Mouse (Mus musculus): ENCODE data around the gene Nup107. TPM values are rescaled to one million over a fixed set of nuclear protein-coding genes. Genes with fewer than 3 reads are reported as not detected.

Nup107 gene
- total and polyA plus RNA-seq, 3 experiments = 80.2 to 91.6 TPM; not detected in 1

GRCm38 (mm10) chr10:117768141-117768440, 24.4 kb downstream of the Nup107 start:
- Histone ChIP-seq H3K4me3 (ENCODE audit: control insufficient read depth in 1 of 2, insufficient read depth in 1 of 2, low read depth in 2 of 2, low read length in 2 of 2) (no peak overlapping the region), H3K9me3 (replicated peaks; ENCODE audit: insufficient read depth, low read length) (no peaks in the 10 kb centered on the region), H3K27ac (ENCODE audit: control insufficient read depth, low read depth, low read length) (no peak overlapping the region), H3K4me1 (ENCODE audit: control insufficient read depth in 1 of 2, insufficient read depth in 2 of 2, low read length in 2 of 2) (no peaks in the 10 kb centered on the region), H3K27me3 (ENCODE audit: control insufficient read depth in 1 of 2, insufficient read depth in 2 of 2, low read length in 2 of 2) (no peaks in the 10 kb centered on the region), H3K79me2 (ENCODE audit: control insufficient read depth, insufficient read depth, low read length, poor library complexity) (no peaks in the 10 kb centered on the region), H3K36me3 (ENCODE audit: control insufficient read depth in 1 of 2, insufficient read depth in 2 of 2, low read length in 2 of 2) (peaks cover 0 to 21% of the 10 kb centered on the region in 2 experiments; a peak in 2 of 4 replicates), H3K9ac (ENCODE audit: control insufficient read depth, low read depth, low read length, poor library complexity, severe bottlenecking) (no peak overlapping the region)
- TF ChIP-seq ETS1 (IDR thresholded peaks at IDR 0.05; ENCODE audit: low read depth, low read length) (no peak), KAT2A (conservative IDR thresholded peaks at IDR 0.05; ENCODE audit: low read depth, low read length) (no peak), POLR2AphosphoS2 (IDR thresholded peaks at IDR 0.05; ENCODE audit: low read length) (no peak), POLR2AphosphoS5 (IDR thresholded peaks at IDR 0.05; ENCODE audit: borderline replicate concordance, low read depth, low read length) (no peak), GATA1 (IDR thresholded peaks at IDR 0.05; ENCODE audit: low read depth, low read length) (no peak), MEF2A (IDR thresholded peaks at IDR 0.05; ENCODE audit: extremely low read depth, insufficient replicate concordance, low read depth, low read length, poor library complexity, severe bottlenecking) (no peak), MYC (IDR thresholded peaks at IDR 0.05; ENCODE audit: low read depth, low read length) (no peak), MAX (IDR thresholded peaks at IDR 0.05; ENCODE audit: low read length) (no peak), CHD1 (IDR thresholded peaks at IDR 0.05; ENCODE audit: low read depth, low read length) (no peak), MXI1 (IDR thresholded peaks at IDR 0.05; ENCODE audit: low read depth, low read length) (no peak), MAFK (IDR thresholded peaks at IDR 0.05; ENCODE audit: borderline replicate concordance, low read depth, low read length) (no peak), SMC3 (IDR thresholded peaks at IDR 0.05; ENCODE audit: low read depth, low read length) (no peak), ZMIZ1 (IDR thresholded peaks at IDR 0.05; ENCODE audit: low read depth, low read length) (no peak), GABPA (IDR thresholded peaks at IDR 0.05; ENCODE audit: low read depth, low read length) (no peak), POLR2A (IDR thresholded peaks at IDR 0.05; ENCODE audit: control insufficient read depth in 1 of 2, insufficient read depth in 1 of 2, low read depth in 1 of 2, low read length in 2 of 2, poor library complexity in 1 of 2) (no peak), USF1 (IDR thresholded peaks at IDR 0.05; ENCODE audit: low read depth, low read length) (no peak), RCOR1 (IDR thresholded peaks at IDR 0.05; ENCODE audit: low read depth, low read length) (no peak), ZNF384 (IDR thresholded peaks at IDR 0.05; ENCODE audit: low read depth, low read length) (no peak)
- no peak for DNase-seq (ENCODE audit: low read depth, low spot score)

- TF ChIP-seq MYB (IDR thresholded peaks at IDR 0.05; ENCODE audit: low read depth, low read length) = no peak
- no peak for TF ChIP-seq CHD2 (IDR thresholded peaks at IDR 0.05; ENCODE audit: low read length)
- TF ChIP-seq RAD21 (IDR thresholded peaks at IDR 0.05; ENCODE audit: low read depth, low read length) = no peak
- TF ChIP-seq MAFK (IDR thresholded peaks at IDR 0.05; ENCODE audit: borderline replicate concordance, low read depth, low read length) = no peak
- no peak for TF ChIP-seq USF1 (IDR thresholded peaks at IDR 0.05; ENCODE audit: low read depth, low read length)
- no peak for TF ChIP-seq NRF1 (IDR thresholded peaks at IDR 0.05; ENCODE audit: insufficient read depth, low read depth, low read length, poor library complexity, severe bottlenecking)
- TF ChIP-seq ZNF384 (IDR thresholded peaks at IDR 0.05; ENCODE audit: low read depth, low read length) = no peak
- no peak for TF ChIP-seq ZMIZ1 (IDR thresholded peaks at IDR 0.05; ENCODE audit: low read depth, low read length)
- Histone ChIP-seq H3K9me3 (replicated peaks; ENCODE audit: insufficient read depth, low read length) (no peaks in the 10 kb centered on the region), H3K9ac (ENCODE audit: control insufficient read depth, low read depth, low read length, poor library complexity, severe bottlenecking) (no peak overlapping the region), H3K27me3 (ENCODE audit: control insufficient read depth in 1 of 2, insufficient read depth in 2 of 2, low read length in 2 of 2) (no peaks in the 10 kb centered on the region), H3K79me2 (ENCODE audit: control insufficient read depth, insufficient read depth, low read length, poor library complexity) (no peaks in the 10 kb centered on the region), H3K36me3 (ENCODE audit: control insufficient read depth in 1 of 2, insufficient read depth in 2 of 2, low read length in 2 of 2) (peaks cover 0 to 20% of the 10 kb centered on the region in 2 experiments; a peak in 2 of 4 replicates), H3K27ac (ENCODE audit: control insufficient read depth, low read depth, low read length) (no peak overlapping the region), H3K4me1 (ENCODE audit: control insufficient read depth in 1 of 2, insufficient read depth in 2 of 2, low read length in 2 of 2) (no peaks in the 10 kb centered on the region), H3K4me3 (ENCODE audit: control insufficient read depth in 1 of 2, insufficient read depth in 1 of 2, low read depth in 2 of 2, low read length in 2 of 2) (no peak overlapping the region)
- DNase-seq (ENCODE audit: low read depth, low spot score) = no peak
Measured at GRCm38 (mm10) chr10:117767286-117768140, 25.0 kb downstream of the Nup107 start.
